Mouse (Mus musculus): ENCODE measurements around the gene Fam181a. TPM values are rescaled to one million over a fixed set of nuclear protein-coding genes. Genes with fewer than 3 reads are reported as not detected.

Fam181a gene
- polyA plus RNA-seq, 1 experiment from 2014 or later, result not detected

GRCm38 (mm10) chr12:103306224-103306623 is 4.6 kb upstream of the Fam181a start:
- WGBS, result 26% methylated on average over 2 of the region's 2 CpGs
- ATAC-seq (ENCODE audit: insufficient number of reproducible peaks, insufficient read depth, low FRiP score, low read depth), result no peak
- Histone ChIP-seq H3K36me3 (ENCODE audit: control insufficient read depth, insufficient read depth, low read length) (no peaks in the 10 kb centered on the region), H3K4me1 (ENCODE audit: control insufficient read depth, insufficient read depth, low read length) (no peaks in the 10 kb centered on the region), H3K4me3 (ENCODE audit: low read depth, low read length) (no peak overlapping the region), H3K9ac (replicated peaks; ENCODE audit: low read depth, low read length) (no peak overlapping the region), H3K9me3 (ENCODE audit: control insufficient read depth, low read depth, low read length) (no peaks in the 10 kb centered on the region), H3K4me2 (replicated peaks; ENCODE audit: low read depth, low read length) (no peak overlapping the region), H3K27ac (ENCODE audit: low read length) (no peak overlapping the region), H3K27me3 (ENCODE audit: control insufficient read depth, insufficient read depth, low read length) (no peaks in the 10 kb centered on the region)

- H3K27ac ChIP-seq (ENCODE audit: low read length), result no peak overlapping the region
- H3K4me2 ChIP-seq (replicated peaks; ENCODE audit: low read depth, low read length), result no peak overlapping the region
- H3K4me3 ChIP-seq (ENCODE audit: low read depth, low read length), result no peak overlapping the region
- no peak for ATAC-seq (ENCODE audit: insufficient number of reproducible peaks, insufficient read depth, low FRiP score, low read depth)
- no peak overlapping the region for H3K9ac ChIP-seq (replicated peaks; ENCODE audit: low read depth, low read length)
- H3K9me3 ChIP-seq (ENCODE audit: control insufficient read depth, low read depth, low read length), result no peaks in the 10 kb centered on the region
- 18% methylated on average over 3 of the region's 3 CpGs for WGBS
- H3K36me3 ChIP-seq (ENCODE audit: control insufficient read depth, insufficient read depth, low read length), result no peaks in the 10 kb centered on the region
- no peaks in the 10 kb centered on the region for H3K27me3 ChIP-seq (ENCODE audit: control insufficient read depth, insufficient read depth, low read length)
- H3K4me1 ChIP-seq (ENCODE audit: control insufficient read depth, insufficient read depth, low read length), result no peaks in the 10 kb centered on the region
Measured at GRCm38 (mm10) chr12:103306720-103307119, 4.1 kb upstream of the Fam181a start.

GRCm38 (mm10) chr12:103311921-103312320 is 1.1 kb downstream of the Fam181a start:
- H3K4me3 ChIP-seq (ENCODE audit: low read depth, low read length), result no peak overlapping the region
- no peak overlapping the region for H3K4me2 ChIP-seq (replicated peaks; ENCODE audit: low read depth, low read length)
- no peak overlapping the region for H3K27ac ChIP-seq (ENCODE audit: low read length)
- H3K36me3 ChIP-seq (ENCODE audit: control insufficient read depth, insufficient read depth, low read length), result no peaks in the 10 kb centered on the region
- H3K4me1 ChIP-seq (ENCODE audit: control insufficient read depth, insufficient read depth, low read length), result peaks cover 4% of the 10 kb centered on the region; the same call in 1 of the 2 replicates
- H3K27me3 ChIP-seq (ENCODE audit: control insufficient read depth, insufficient read depth, low read length), result no peaks in the 10 kb centered on the region
- H3K9ac ChIP-seq (replicated peaks; ENCODE audit: low read depth, low read length), result no peak overlapping the region
- WGBS, result 76% methylated on average over 8 of the region's 8 CpGs
- no peak for ATAC-seq (ENCODE audit: insufficient number of reproducible peaks, insufficient read depth, low FRiP score, low read depth)
- no peaks in the 10 kb centered on the region for H3K9me3 ChIP-seq (ENCODE audit: control insufficient read depth, low read depth, low read length)

- H3K4me1 ChIP-seq (ENCODE audit: control insufficient read depth, insufficient read depth, low read length), result peaks cover 4% of the 10 kb centered on the region; the same call in 1 of the 2 replicates
- no peak for ATAC-seq (ENCODE audit: insufficient number of reproducible peaks, insufficient read depth, low FRiP score, low read depth)
- H3K27me3 ChIP-seq (ENCODE audit: control insufficient read depth, insufficient read depth, low read length), result no peaks in the 10 kb centered on the region
- H3K9ac ChIP-seq (replicated peaks; ENCODE audit: low read depth, low read length), result no peak overlapping the region
- WGBS, result 77% methylated on average over 6 of the region's 6 CpGs
- H3K27ac ChIP-seq (ENCODE audit: low read length), result no peak overlapping the region
- no peaks in the 10 kb centered on the region for H3K9me3 ChIP-seq (ENCODE audit: control insufficient read depth, low read depth, low read length)
- no peak overlapping the region for H3K4me2 ChIP-seq (replicated peaks; ENCODE audit: low read depth, low read length)
- H3K36me3 ChIP-seq (ENCODE audit: control insufficient read depth, insufficient read depth, low read length), result no peaks in the 10 kb centered on the region
- no peak overlapping the region for H3K4me3 ChIP-seq (ENCODE audit: low read depth, low read length)
Measured at GRCm38 (mm10) chr12:103313274-103313673, 2.5 kb downstream of the Fam181a start.

GRCm38 (mm10) chr12:103313871-103314639 is 3.3 kb downstream of the Fam181a start:
- Histone ChIP-seq H3K9me3 (ENCODE audit: control insufficient read depth, low read depth, low read length) (no peaks in the 10 kb centered on the region), H3K9ac (replicated peaks; ENCODE audit: low read depth, low read length) (no peak overlapping the region), H3K4me1 (ENCODE audit: control insufficient read depth, insufficient read depth, low read length) (peaks cover 4% of the 10 kb centered on the region; the same call in 1 of the 2 replicates), H3K27ac (ENCODE audit: low read length) (no peak overlapping the region), H3K36me3 (ENCODE audit: control insufficient read depth, insufficient read depth, low read length) (no peaks in the 10 kb centered on the region), H3K27me3 (ENCODE audit: control insufficient read depth, insufficient read depth, low read length) (no peaks in the 10 kb centered on the region), H3K4me2 (replicated peaks; ENCODE audit: low read depth, low read length) (no peak overlapping the region), H3K4me3 (ENCODE audit: low read depth, low read length) (no peak overlapping the region)
- ATAC-seq (ENCODE audit: insufficient number of reproducible peaks, insufficient read depth, low FRiP score, low read depth), result no peak
- WGBS, result 70% methylated on average over 21 of the region's 21 CpGs

GRCm38 (mm10) chr12:103314640-103315361 is 4.0 kb downstream of the Fam181a start:
- no peak overlapping the region for H3K27ac ChIP-seq (ENCODE audit: low read length)
- no peaks in the 10 kb centered on the region for H3K36me3 ChIP-seq (ENCODE audit: control insufficient read depth, insufficient read depth, low read length)
- no peaks in the 10 kb centered on the region for H3K27me3 ChIP-seq (ENCODE audit: control insufficient read depth, insufficient read depth, low read length)
- H3K4me1 ChIP-seq (ENCODE audit: control insufficient read depth, insufficient read depth, low read length), result peaks cover 4% of the 10 kb centered on the region; the same call in 1 of the 2 replicates
- H3K9ac ChIP-seq (replicated peaks; ENCODE audit: low read depth, low read length), result no peak overlapping the region; the same call in 1 of the 2 replicates
- ATAC-seq (ENCODE audit: insufficient number of reproducible peaks, insufficient read depth, low FRiP score, low read depth), result no peak
- WGBS, result 9% methylated on average over 25 of the region's 25 CpGs
- 0 out of 2 replicates have a peak overlapping the region, but pooled peaks have one; percentile 5 for H3K4me3 ChIP-seq (ENCODE audit: low read depth, low read length)
- H3K4me2 ChIP-seq (replicated peaks; ENCODE audit: low read depth, low read length), result peak overlapping the region; percentile 33
- no peaks in the 10 kb centered on the region for H3K9me3 ChIP-seq (ENCODE audit: control insufficient read depth, low read depth, low read length)

GRCm38 (mm10) chr12:103315831-103316545 is 5.2 kb downstream of the Fam181a start:
- H3K4me3 ChIP-seq (ENCODE audit: low read depth, low read length), result no peak overlapping the region
- H3K4me1 ChIP-seq (ENCODE audit: control insufficient read depth, insufficient read depth, low read length), result peaks cover 4% of the 10 kb centered on the region; the same call in 1 of the 2 replicates
- H3K9ac ChIP-seq (replicated peaks; ENCODE audit: low read depth, low read length), result no peak overlapping the region
- no peak overlapping the region for H3K27ac ChIP-seq (ENCODE audit: low read length)
- WGBS, result 54% methylated on average over 20 of the region's 20 CpGs
- ATAC-seq (ENCODE audit: insufficient number of reproducible peaks, insufficient read depth, low FRiP score, low read depth), result no peak
- H3K36me3 ChIP-seq (ENCODE audit: control insufficient read depth, insufficient read depth, low read length), result no peaks in the 10 kb centered on the region
- H3K9me3 ChIP-seq (ENCODE audit: control insufficient read depth, low read depth, low read length), result no peaks in the 10 kb centered on the region
- no peaks in the 10 kb centered on the region for H3K27me3 ChIP-seq (ENCODE audit: control insufficient read depth, insufficient read depth, low read length)
- no peak overlapping the region for H3K4me2 ChIP-seq (replicated peaks; ENCODE audit: low read depth, low read length)

GRCm38 (mm10) chr12:103322801-103323200 is 12.0 kb downstream of the Fam181a start:
- no peaks in the 10 kb centered on the region for H3K36me3 ChIP-seq (ENCODE audit: control insufficient read depth, insufficient read depth, low read length)
- H3K27me3 ChIP-seq (ENCODE audit: control insufficient read depth, insufficient read depth, low read length), result no peaks in the 10 kb centered on the region
- no peak overlapping the region for H3K9ac ChIP-seq (replicated peaks; ENCODE audit: low read depth, low read length)
- H3K4me2 ChIP-seq (replicated peaks; ENCODE audit: low read depth, low read length), result no peak overlapping the region
- no peaks in the 10 kb centered on the region for H3K9me3 ChIP-seq (ENCODE audit: control insufficient read depth, low read depth, low read length)
- WGBS, result 43% methylated on average over 3 of the region's 3 CpGs
- H3K4me1 ChIP-seq (ENCODE audit: control insufficient read depth, insufficient read depth, low read length), result no peaks in the 10 kb centered on the region
- H3K27ac ChIP-seq (ENCODE audit: low read length), result no peak overlapping the region
- H3K4me3 ChIP-seq (ENCODE audit: low read depth, low read length), result no peak overlapping the region
- no peak for ATAC-seq (ENCODE audit: insufficient number of reproducible peaks, insufficient read depth, low FRiP score, low read depth)

All from stomach, embryonic 14.5 days (tissue).